Comparison of ENCODE assay signal across 28 mouse cellular contexts in the genomic region with DNA sequence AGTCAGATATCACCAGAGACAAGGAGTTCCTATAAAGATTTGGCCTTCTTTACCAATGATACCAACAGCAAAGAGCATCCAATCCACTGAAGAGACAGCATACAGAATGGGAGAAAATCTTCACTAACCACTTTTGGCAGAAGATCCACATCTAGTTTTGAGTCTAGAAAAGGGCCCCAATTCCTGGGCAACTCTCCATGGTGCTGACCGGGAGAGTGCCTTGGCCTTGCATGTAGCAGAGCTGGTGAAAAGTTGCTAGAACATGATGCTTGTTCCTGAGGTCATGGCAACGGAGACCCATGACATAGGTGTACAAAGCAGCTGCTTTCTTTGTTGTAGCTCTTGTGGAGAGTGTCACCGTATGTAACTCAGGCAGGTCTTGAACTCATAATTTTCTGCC. TPM values are rescaled to one million over a fixed set of nuclear protein-coding genes. Genes with fewer than 3 reads are reported as not detected.
DNase-seq lines count a peak whose midpoint lies in the region; ATAC-seq and TF ChIP-seq lines count a peak whose summit lies in the region.
"Not testable (repeated sequence)": the region's sequence is repeated elsewhere in the genome, so short reads cannot be mapped to it uniquely, and the experiment has no call there.
"Had no signal": no experiment of that assay in that cellular context is flagged by ENCODE, and none has a peak within 500 bp of the region (broad histone marks: within the 10 kb centered on the region; RNA-seq: fewer than 3 reads in every experiment).

No protein-coding gene starts in this region.

- H3K9me3 ChIP-seq in hindbrain, embryonic 11.5 days (ENCODE audit: control insufficient read depth, low read length); limb, embryonic 10.5 days (replicated peaks): not testable (repeated sequence)

- H3K4me2 ChIP-seq in hindbrain, embryonic 11.5 days (replicated peaks; ENCODE audit: low read depth, low read length); myocyte (ENCODE audit: low read depth): not testable (repeated sequence)

- not testable (repeated sequence) for H3K4me1 ChIP-seq in hindbrain, embryonic 11.5 days (replicated peaks; ENCODE audit: control insufficient read depth, insufficient read depth, low read length); limb, embryonic 10.5 days

- not testable (repeated sequence) for H3K79me2 ChIP-seq in myocyte (ENCODE audit: control insufficient read depth, insufficient read depth)

- H3K4me3 ChIP-seq in hindbrain, embryonic 11.5 days (ENCODE audit: low read depth, low read length); limb, embryonic 10.5 days; myocyte: not testable (repeated sequence)

- 64% methylated on average over 3 of the region's 3 CpGs for WGBS in hindbrain, embryonic 11.5 days
- 86% methylated on average over 3 of the region's 3 CpGs for WGBS in limb, embryonic 10.5 days

- not testable (repeated sequence) for ATAC-seq in hindbrain, embryonic 11.5 days (ENCODE audit: low FRiP score)

- not testable (repeated sequence) for H3K36me3 ChIP-seq in hindbrain, embryonic 11.5 days (ENCODE audit: control insufficient read depth, insufficient read depth, low read length); limb, embryonic 10.5 days; myocyte (ENCODE audit: control insufficient read depth, insufficient read depth)

- H3ac ChIP-seq in myocyte (ENCODE audit: control insufficient read depth, insufficient read length), result not testable (repeated sequence)

- TF ChIP-seq POLR2A in myocyte (IDR thresholded peaks at IDR 0.05; ENCODE audit: insufficient read length, low read depth), result not testable (repeated sequence)

- H3K27ac ChIP-seq in hindbrain, embryonic 11.5 days (ENCODE audit: low read depth, low read length); limb, embryonic 10.5 days: not testable (repeated sequence)

- H3K27me3 ChIP-seq in hindbrain, embryonic 11.5 days (ENCODE audit: control insufficient read depth, insufficient read depth, low read length); myocyte (ENCODE audit: control insufficient read depth, insufficient read depth, insufficient read length): not testable (repeated sequence)
- H3K27me3 ChIP-seq in limb, embryonic 10.5 days (ENCODE audit: low read depth, poor library complexity, severe bottlenecking), result peaks cover 38% of the 10 kb centered on the region

- H3K9ac ChIP-seq in hindbrain, embryonic 11.5 days (ENCODE audit: low read depth, low read length), result not testable (repeated sequence)

- peak; percentile 2 for DNase-seq in MEL-GATA-1-ER (ENCODE audit: extremely low read depth, low read depth)
- peak; percentile 43 for DNase-seq in adrenal gland, postnatal 10 days
- DNase-seq in embryo, embryonic 11.5 days (ENCODE audit: low read depth, low spot score), result peak; percentile 4
- DNase-seq in gastrocnemius, postnatal 10 days, result peak; percentile 5
- DNase-seq in hindbrain, embryonic 11.5 days (ENCODE audit: low spot score), result peak; percentile 10
- DNase-seq in limb, embryonic 10.5 days (ENCODE audit: low spot score), result peak; percentile 32
- peak; percentile 5 for DNase-seq in thymus, postnatal 4 days

TF ChIP-seq in myocyte, 11 proteins besides CTCF, POLR2A, EP300 and RAD21:
- TF ChIP-seq REST (IDR thresholded peaks at IDR 0.05; ENCODE audit: insufficient read depth, insufficient read length), result peak; percentile 30

RNA-seq across cellular contexts. Expression of gene Gm9112, which starts 6.8 kb away (rescaled TPM):
- total RNA-seq in adrenal gland, postnatal 10 days (2021), result not detected
- total RNA-seq in gastrocnemius, postnatal 10 days (2021), result not detected
- not detected in 2 replicates for polyA plus RNA-seq in hindbrain, embryonic 11.5 days (2014; fragmentation: Nextera tagmentation; extraction: Ambion mirVana)
- not detected in 2 replicates for polyA plus RNA-seq in limb, embryonic 10.5 days (2016; fragmentation: Nextera tagmentation; extraction: Ambion mirVana)
- not detected for polyA plus RNA-seq in myocyte (2012; fragmentation: generic; extraction: Trizol)
- total RNA-seq: adrenal gland, adult 8-10 months; gastrocnemius, adult 8-10 months; heart, adult 18-20 months; heart, postnatal 14 days; layer of hippocampus, adult 8-10 months; layer of hippocampus, postnatal 36 days; left cerebral cortex, postnatal 10 days had no signal
- polyA plus RNA-seq: brain, embryonic 14.5 days; C2C12; embryonic facial prominence, embryonic 15.5 days; forebrain, embryonic 14.5 days; heart, embryonic 12.5 days; hindbrain, embryonic 14.5 days; inflammation-experienced regulatory T-cells, adult 6 months; kidney, embryonic 16.5 days; limb, embryonic 13.5 days; liver, embryonic 12.5 days; midbrain, embryonic 14.5 days; neural tube, embryonic 14.5 days; stomach, embryonic 15.5 days had no signal

RNA-seq across cellular contexts. Expression of gene Dmrtc1b, which starts 7.0 kb away (rescaled TPM):
- total RNA-seq in adrenal gland, postnatal 10 days (2021), result not detected
- not detected for total RNA-seq in gastrocnemius, postnatal 10 days (2021)
- not detected in 2 replicates for polyA plus RNA-seq in hindbrain, embryonic 11.5 days (2014; fragmentation: Nextera tagmentation; extraction: Ambion mirVana)
- not detected in 2 replicates for polyA plus RNA-seq in limb, embryonic 10.5 days (2016; fragmentation: Nextera tagmentation; extraction: Ambion mirVana)
- not detected for polyA plus RNA-seq in myocyte (2012; fragmentation: generic; extraction: Trizol)
- total RNA-seq: adrenal gland, adult 8-10 months; gastrocnemius, adult 8-10 months; heart, adult 18-20 months; heart, postnatal 14 days; layer of hippocampus, adult 8-10 months; layer of hippocampus, postnatal 36 days; left cerebral cortex, postnatal 10 days had no signal
- polyA plus RNA-seq: brain, embryonic 14.5 days; C2C12; embryonic facial prominence, embryonic 15.5 days; forebrain, embryonic 14.5 days; heart, embryonic 12.5 days; hindbrain, embryonic 14.5 days; inflammation-experienced regulatory T-cells, adult 6 months; kidney, embryonic 16.5 days; limb, embryonic 13.5 days; liver, embryonic 12.5 days; midbrain, embryonic 14.5 days; neural tube, embryonic 14.5 days; stomach, embryonic 15.5 days had no signal

RNA-seq across cellular contexts. Expression of gene Gm3880, which starts 13.9 kb away (rescaled TPM):
- not detected for total RNA-seq in adrenal gland, postnatal 10 days (2021)
- total RNA-seq in gastrocnemius, postnatal 10 days (2021), result not detected
- polyA plus RNA-seq in hindbrain, embryonic 11.5 days (2014; fragmentation: Nextera tagmentation; extraction: Ambion mirVana), result not detected in 2 replicates
- polyA plus RNA-seq in limb, embryonic 10.5 days (2016; fragmentation: Nextera tagmentation; extraction: Ambion mirVana), result not detected in 2 replicates
- not detected for polyA plus RNA-seq in myocyte (2012; fragmentation: generic; extraction: Trizol)
- total RNA-seq: adrenal gland, adult 8-10 months; gastrocnemius, adult 8-10 months; heart, adult 18-20 months; heart, postnatal 14 days; layer of hippocampus, adult 8-10 months; layer of hippocampus, postnatal 36 days; left cerebral cortex, postnatal 10 days had no signal
- polyA plus RNA-seq: brain, embryonic 14.5 days; C2C12; embryonic facial prominence, embryonic 15.5 days; forebrain, embryonic 14.5 days; heart, embryonic 12.5 days; hindbrain, embryonic 14.5 days; inflammation-experienced regulatory T-cells, adult 6 months; kidney, embryonic 16.5 days; limb, embryonic 13.5 days; liver, embryonic 12.5 days; midbrain, embryonic 14.5 days; neural tube, embryonic 14.5 days; stomach, embryonic 15.5 days had no signal

RNA-seq across cellular contexts. Expression of gene Phka1, which starts 56.6 kb away (rescaled TPM):
- total RNA-seq in adrenal gland, postnatal 10 days (2021), result 10 to 100 TPM; 12.0 to 15.8 TPM
- 10 to 100 TPM; 58.1 to 85.2 TPM for total RNA-seq in gastrocnemius, postnatal 10 days (2021)
- polyA plus RNA-seq in hindbrain, embryonic 11.5 days (2014; fragmentation: Nextera tagmentation; extraction: Ambion mirVana), result 5.3 and 5.9 TPM in 2 replicates
- 10.1 and 12.9 TPM in 2 replicates for polyA plus RNA-seq in limb, embryonic 10.5 days (2016; fragmentation: Nextera tagmentation; extraction: Ambion mirVana)
- polyA plus RNA-seq in myocyte (2012; fragmentation: generic; extraction: Trizol), result 8.7 TPM
